Mouse (Mus musculus): ENCODE measurements at regions not wholly inside any gene's neighbourhood (a gene's known extent, or its start where the extent isn't known, plus 50 kb on each side); places are given as distances from the start of the nearest gene placed in this dataset.

DNA sequence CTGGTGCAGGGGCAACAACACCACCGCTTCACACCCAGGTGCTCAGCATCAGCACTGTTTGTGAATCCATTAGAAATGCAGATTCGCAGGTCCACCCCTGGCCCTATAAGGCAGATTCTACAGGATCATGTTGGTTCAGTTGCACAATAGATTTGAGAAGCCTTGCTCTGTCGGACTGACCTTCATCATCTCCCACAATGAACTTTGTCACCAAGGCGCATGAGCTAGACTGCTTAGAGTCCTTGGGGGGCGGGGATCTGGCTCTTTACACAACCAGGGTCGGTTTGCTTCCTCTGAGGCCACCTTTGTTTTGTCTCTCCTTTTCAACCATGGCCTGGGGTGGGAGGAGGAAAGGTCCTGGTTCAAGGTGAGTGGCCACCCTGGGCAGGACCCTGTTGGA is 209.7 kb downstream of the Igsf11 start:
- H3K4me2 ChIP-seq (replicated peaks; ENCODE audit: low read depth): no peak overlapping the region
- no peaks in the 10 kb centered on the region for H3K36me3 ChIP-seq (ENCODE audit: control insufficient read depth, insufficient read depth)
- 33% methylated on average over 6 of the region's 6 CpGs for WGBS
- no peak overlapping the region for H3K9ac ChIP-seq (ENCODE audit: low read depth, low read length)
- no peaks in the 10 kb centered on the region for H3K9me3 ChIP-seq (ENCODE audit: control insufficient read depth)
- H3K27me3 ChIP-seq (replicated peaks; ENCODE audit: control insufficient read depth, insufficient read depth, low read length): no peaks in the 10 kb centered on the region
- TF ChIP-seq CTCF (IDR thresholded peaks at IDR 0.05; ENCODE audit: low read depth): no peak
- H3K4me1 ChIP-seq (replicated peaks; ENCODE audit: control insufficient read depth, insufficient read depth, low read length): no peaks in the 10 kb centered on the region
- ATAC-seq: no peak
- H3K4me3 ChIP-seq (ENCODE audit: low read depth, low read length): no peak overlapping the region
- H3K27ac ChIP-seq (ENCODE audit: low read depth, low read length): no peak overlapping the region

DNA sequence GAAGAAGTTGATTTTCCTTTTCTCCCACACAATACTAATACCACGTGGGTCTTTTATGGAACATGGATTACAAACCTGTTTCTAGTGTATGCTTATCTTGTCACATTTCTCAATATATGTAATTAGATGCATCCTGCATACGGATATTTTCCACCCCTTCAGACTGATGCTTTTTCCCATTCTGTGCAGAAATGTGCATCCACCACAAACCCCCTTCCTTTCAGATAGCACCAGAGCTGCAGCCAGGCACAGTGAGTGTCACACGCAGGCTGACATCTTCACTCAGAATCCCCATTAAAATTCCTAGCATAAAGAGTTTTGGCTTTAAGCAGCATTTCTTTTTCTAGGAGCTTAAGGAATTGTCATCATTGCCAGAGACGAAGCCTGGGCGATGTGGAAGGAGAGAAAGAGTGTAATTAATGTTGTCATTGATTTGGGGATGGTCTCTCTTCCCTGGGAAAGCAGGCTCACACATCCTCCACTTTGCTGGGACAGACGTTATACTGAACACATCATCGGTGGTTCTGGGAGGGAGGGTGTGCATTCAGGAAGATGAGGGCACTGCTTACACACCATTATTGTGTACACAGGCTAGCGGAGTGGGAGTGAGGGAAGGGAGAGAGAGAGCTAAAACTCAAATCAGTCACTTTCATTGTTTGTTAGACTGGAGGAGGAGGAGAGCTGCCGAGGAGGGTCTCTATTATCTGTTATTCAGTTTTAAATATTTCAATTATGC is 211.1 kb downstream of the Igsf11 start:
- no peak overlapping the region for H3K27ac ChIP-seq (ENCODE audit: low read depth, low read length)
- H3K9me3 ChIP-seq (ENCODE audit: control insufficient read depth): no peaks in the 10 kb centered on the region
- H3K27me3 ChIP-seq (replicated peaks; ENCODE audit: control insufficient read depth, insufficient read depth, low read length): no peaks in the 10 kb centered on the region
- no peaks in the 10 kb centered on the region for H3K4me1 ChIP-seq (replicated peaks; ENCODE audit: control insufficient read depth, insufficient read depth, low read length)
- WGBS: 55% methylated on average over 9 of the region's 9 CpGs
- H3K9ac ChIP-seq (ENCODE audit: low read depth, low read length): no peak overlapping the region
- H3K36me3 ChIP-seq (ENCODE audit: control insufficient read depth, insufficient read depth): no peaks in the 10 kb centered on the region
- no peak for ATAC-seq
- H3K4me3 ChIP-seq (ENCODE audit: low read depth, low read length): no peak overlapping the region
- TF ChIP-seq CTCF (IDR thresholded peaks at IDR 0.05; ENCODE audit: low read depth): no peak
- H3K4me2 ChIP-seq (replicated peaks; ENCODE audit: low read depth): no peak overlapping the region

DNA sequence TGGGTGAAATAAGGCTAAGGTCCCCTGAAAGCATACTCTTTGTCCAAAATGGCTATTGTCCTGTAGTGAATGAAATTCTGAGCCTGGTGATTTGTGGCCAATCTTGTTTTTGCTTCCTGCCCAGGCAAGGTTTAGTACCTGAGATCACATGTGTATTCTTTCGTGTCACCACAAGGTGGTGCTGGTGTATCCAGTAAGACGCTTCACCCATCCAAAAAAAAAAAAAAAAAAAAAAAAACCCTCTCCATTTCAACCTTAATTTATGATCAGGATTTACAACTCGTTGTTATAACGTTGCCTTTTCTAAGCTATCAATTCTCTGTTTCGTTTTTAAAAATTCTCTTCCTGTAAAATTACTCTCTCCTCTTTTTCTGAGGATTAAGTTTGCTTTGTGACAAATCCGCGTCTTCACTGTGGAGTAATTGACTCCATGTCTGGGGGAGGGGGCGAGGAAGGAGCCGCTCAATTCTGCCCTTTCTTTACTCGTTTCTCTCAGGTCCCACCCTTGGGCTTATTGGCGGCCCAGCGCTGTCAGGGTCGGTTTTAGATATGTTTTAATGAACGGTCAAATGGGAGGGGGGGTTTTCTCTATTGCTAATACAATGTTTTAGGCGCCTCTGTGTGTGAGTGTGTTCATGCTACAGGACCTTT is 217.0 kb downstream of the Igsf11 start:
- H3K9me3 ChIP-seq (ENCODE audit: control insufficient read depth): no peaks in the 10 kb centered on the region
- H3K27me3 ChIP-seq (replicated peaks; ENCODE audit: control insufficient read depth, insufficient read depth, low read length): no peaks in the 10 kb centered on the region
- no peak overlapping the region for H3K27ac ChIP-seq (ENCODE audit: low read depth, low read length)
- TF ChIP-seq CTCF (IDR thresholded peaks at IDR 0.05; ENCODE audit: low read depth): peak; percentile 75
- no peaks in the 10 kb centered on the region for H3K4me1 ChIP-seq (replicated peaks; ENCODE audit: control insufficient read depth, insufficient read depth, low read length)
- no peaks in the 10 kb centered on the region for H3K36me3 ChIP-seq (ENCODE audit: control insufficient read depth, insufficient read depth)
- H3K4me3 ChIP-seq (ENCODE audit: low read depth, low read length): no peak overlapping the region
- no peak for ATAC-seq
- 37% methylated on average over 15 of the region's 15 CpGs for WGBS
- peak overlapping the region; percentile 44 for H3K4me2 ChIP-seq (replicated peaks; ENCODE audit: low read depth)
- no peak overlapping the region for H3K9ac ChIP-seq (ENCODE audit: low read depth, low read length)

DNA sequence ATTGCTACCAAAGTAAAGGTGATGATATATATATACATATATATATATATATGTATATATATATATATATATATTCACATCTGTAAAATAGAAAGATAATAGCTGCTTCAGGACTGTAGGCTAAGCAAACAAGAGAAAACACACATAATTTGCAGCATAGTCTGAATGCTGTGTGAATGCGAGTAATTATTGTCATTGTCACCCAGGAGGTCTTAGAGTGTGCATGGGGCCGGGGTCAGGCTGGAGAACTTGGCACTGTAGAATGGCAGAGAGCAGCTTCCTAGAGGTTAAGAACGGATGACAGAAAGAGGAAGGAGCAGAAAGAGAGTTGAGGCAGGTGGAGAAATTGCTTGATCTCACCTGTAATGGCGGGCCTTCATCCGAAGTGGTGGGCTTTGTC is 217.6 kb downstream of the Igsf11 start:
- 89% methylated on average over 5 of the region's 5 CpGs for WGBS
- no peaks in the 10 kb centered on the region for H3K27me3 ChIP-seq (replicated peaks; ENCODE audit: control insufficient read depth, insufficient read depth, low read length)
- no peak for ATAC-seq
- no peaks in the 10 kb centered on the region for H3K36me3 ChIP-seq (ENCODE audit: control insufficient read depth, insufficient read depth)
- H3K9me3 ChIP-seq (ENCODE audit: control insufficient read depth): no peaks in the 10 kb centered on the region
- H3K4me2 ChIP-seq (replicated peaks; ENCODE audit: low read depth): no peak overlapping the region
- H3K4me1 ChIP-seq (replicated peaks; ENCODE audit: control insufficient read depth, insufficient read depth, low read length): no peaks in the 10 kb centered on the region
- H3K27ac ChIP-seq (ENCODE audit: low read depth, low read length): no peak overlapping the region
- no peak overlapping the region for H3K4me3 ChIP-seq (ENCODE audit: low read depth, low read length)
- H3K9ac ChIP-seq (ENCODE audit: low read depth, low read length): no peak overlapping the region
- TF ChIP-seq CTCF (IDR thresholded peaks at IDR 0.05; ENCODE audit: low read depth): no peak

DNA sequence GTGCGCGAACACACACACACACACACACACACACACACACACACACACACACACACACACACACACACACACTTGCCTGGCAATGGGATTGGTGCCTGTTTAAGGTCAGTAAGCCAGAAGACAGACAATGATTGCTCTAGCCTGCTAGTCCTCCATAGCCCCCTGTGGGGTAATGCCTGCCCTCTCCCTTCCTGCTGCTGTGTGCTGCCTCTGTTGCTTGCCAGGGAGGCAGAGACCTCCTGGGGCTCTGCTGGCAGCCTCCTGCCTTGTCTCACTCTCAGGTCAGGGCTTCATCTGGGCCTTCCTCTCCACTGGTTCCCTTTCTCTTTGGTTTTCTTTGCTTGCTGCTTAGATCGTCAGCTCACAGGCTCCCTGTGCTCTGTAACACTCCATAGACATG is 225.6 kb downstream of the Igsf11 start:
- Histone ChIP-seq H3K9ac (ENCODE audit: low read depth, low read length) (no peak overlapping the region), H3K4me3 (ENCODE audit: low read depth, low read length) (no peak overlapping the region), H3K9me3 (ENCODE audit: control insufficient read depth) (no peaks in the 10 kb centered on the region), H3K27ac (ENCODE audit: low read depth, low read length) (no peak overlapping the region), H3K36me3 (ENCODE audit: control insufficient read depth, insufficient read depth) (no peaks in the 10 kb centered on the region), H3K4me2 (replicated peaks; ENCODE audit: low read depth) (no peak overlapping the region), H3K27me3 (replicated peaks; ENCODE audit: control insufficient read depth, insufficient read depth, low read length) (no peaks in the 10 kb centered on the region), H3K4me1 (replicated peaks; ENCODE audit: control insufficient read depth, insufficient read depth, low read length) (no peaks in the 10 kb centered on the region)
- TF ChIP-seq CTCF (IDR thresholded peaks at IDR 0.05; ENCODE audit: low read depth): no peak
- WGBS: 81% methylated on average over 3 of the region's 3 CpGs
- ATAC-seq: no peak

DNA sequence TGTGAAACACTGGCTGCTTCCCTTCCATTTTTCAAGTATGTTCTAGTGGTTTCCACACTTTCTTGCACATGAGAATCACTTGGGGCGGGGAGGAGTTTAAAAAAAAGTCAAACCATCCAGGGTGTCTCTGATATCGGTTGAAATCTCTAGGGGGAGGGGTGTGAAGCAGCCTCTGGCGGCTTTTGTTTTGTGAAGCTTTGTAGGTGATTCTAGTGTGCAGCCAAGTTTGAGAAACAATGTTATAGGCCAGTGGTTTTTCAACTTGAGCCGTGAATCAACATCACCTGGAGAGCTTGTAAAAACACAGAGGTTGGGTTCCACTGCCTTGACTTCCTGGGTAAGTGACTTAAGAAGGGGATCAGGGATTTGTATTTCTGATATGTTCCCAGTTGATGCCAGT is 227.3 kb downstream of the Igsf11 start:
- Histone ChIP-seq H3K9ac (ENCODE audit: low read depth, low read length) (no peak overlapping the region), H3K9me3 (ENCODE audit: control insufficient read depth) (no peaks in the 10 kb centered on the region), H3K4me3 (ENCODE audit: low read depth, low read length) (no peak overlapping the region), H3K27me3 (replicated peaks; ENCODE audit: control insufficient read depth, insufficient read depth, low read length) (no peaks in the 10 kb centered on the region), H3K4me2 (replicated peaks; ENCODE audit: low read depth) (no peak overlapping the region), H3K27ac (ENCODE audit: low read depth, low read length) (no peak overlapping the region), H3K4me1 (replicated peaks; ENCODE audit: control insufficient read depth, insufficient read depth, low read length) (no peaks in the 10 kb centered on the region), H3K36me3 (ENCODE audit: control insufficient read depth, insufficient read depth) (no peaks in the 10 kb centered on the region)
- no peak for TF ChIP-seq CTCF (IDR thresholded peaks at IDR 0.05; ENCODE audit: low read depth)
- WGBS: 45% methylated on average over 4 of the region's 4 CpGs
- no peak for ATAC-seq

Data from intestine, postnatal 0 days (tissue).